Comparison of ENCODE assay signal across 3 mouse cellular contexts in the genomic region with DNA sequence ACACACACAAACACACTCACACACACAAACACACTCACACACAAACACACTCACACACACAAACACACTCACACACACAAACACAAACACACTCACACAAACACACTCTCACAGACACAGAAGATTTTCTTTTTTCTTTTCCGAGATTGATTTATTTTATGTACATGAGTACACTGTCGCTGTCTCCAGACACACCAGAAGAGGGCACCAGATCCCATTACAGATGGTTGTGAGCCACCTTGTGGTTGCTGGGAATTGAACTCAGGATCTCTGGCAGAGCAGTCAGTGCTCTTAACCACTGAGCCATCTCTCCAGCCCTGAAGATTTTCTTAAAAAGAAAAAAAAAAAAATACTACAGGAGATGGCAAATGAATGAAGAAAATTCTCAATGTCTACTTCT. TPM values are rescaled to one million over a fixed set of nuclear protein-coding genes. Genes with fewer than 3 reads are reported as not detected.
"Had no signal": no experiment of that assay in that cellular context is flagged by ENCODE, and none has a peak within 500 bp of the region (broad histone marks: within the 10 kb centered on the region; RNA-seq: fewer than 3 reads in every experiment).

No protein-coding gene starts in this region.

RNA-seq across cellular contexts. Expression of gene 1700067K01Rik, which starts 18.1 kb away (rescaled TPM):
- total RNA-seq: megakaryocyte, adult 5-6 weeks; monocyte, adult 5-6 weeks had no signal
- polyA plus RNA-seq: macrophage had no signal
